ENCODE assay signal across 26 mouse cellular contexts in the genomic region with DNA sequence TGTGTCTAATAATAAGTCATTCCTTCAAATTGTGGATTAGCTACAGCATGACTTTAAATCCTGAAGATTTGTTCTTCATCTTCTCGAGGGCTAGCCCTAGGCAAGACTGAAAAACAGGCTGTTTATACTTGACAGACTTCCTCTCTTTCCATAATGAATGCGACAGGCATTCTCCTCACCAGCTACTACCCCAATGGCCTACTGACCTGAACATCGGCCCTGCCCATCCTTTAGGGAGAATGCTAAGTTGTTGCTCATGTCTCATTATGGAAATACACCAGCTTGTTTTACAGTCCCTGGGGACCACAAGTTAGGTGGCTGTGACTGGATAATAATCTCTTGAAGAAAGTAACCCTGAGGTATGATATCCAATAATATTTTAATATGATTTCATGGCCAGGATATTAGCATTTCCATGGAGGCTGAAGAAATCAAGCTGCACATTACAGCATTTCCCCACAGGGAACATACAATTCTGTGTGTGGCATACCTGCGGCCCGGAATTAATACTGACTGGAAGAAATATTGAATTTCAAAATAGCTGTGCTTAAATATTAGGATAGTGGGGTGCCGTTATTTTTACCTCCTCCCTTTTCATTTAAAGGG.
A peak's percentile ranks its signal among the peaks of the same experiment; 100 is the strongest.
DNase-seq lines count a peak whose midpoint lies in the region; ATAC-seq and TF ChIP-seq lines count a peak whose summit lies in the region.
"Had no signal": no experiment of that assay in that cellular context is flagged by ENCODE, and none has a peak within 500 bp of the region (broad histone marks: within the 10 kb centered on the region; RNA-seq: fewer than 3 reads in every experiment).

No protein-coding gene starts in this region.

- H3K4me2 ChIP-seq in hindbrain, postnatal 0 days (ENCODE audit: low read depth, low read length), result no peak overlapping the region
- H3K4me2 ChIP-seq in hindbrain, embryonic 13.5 days, result no peak overlapping the region
- no peak overlapping the region for H3K4me2 ChIP-seq in midbrain, embryonic 14.5 days (ENCODE audit: low read length)
- H3K4me2 ChIP-seq in midbrain, postnatal 0 days (ENCODE audit: low read depth, low read length, poor library complexity, severe bottlenecking), result no peak overlapping the region
- no peak overlapping the region for H3K4me2 ChIP-seq in midbrain, embryonic 16.5 days (ENCODE audit: low read length)
- H3K4me2 ChIP-seq: forebrain, embryonic 13.5 days; heart, embryonic 13.5 days had no signal

- no peak overlapping the region for H3K27ac ChIP-seq in hindbrain, postnatal 0 days
- H3K27ac ChIP-seq in hindbrain, embryonic 13.5 days, result no peak overlapping the region
- no peak overlapping the region for H3K27ac ChIP-seq in midbrain, embryonic 14.5 days (replicated peaks; ENCODE audit: low read depth, low read length)
- H3K27ac ChIP-seq in midbrain, postnatal 0 days (ENCODE audit: low read depth, low read length), result no peak overlapping the region
- H3K27ac ChIP-seq in midbrain, embryonic 16.5 days (ENCODE audit: low read length), result no peak overlapping the region
- H3K27ac ChIP-seq: forebrain, embryonic 10.5 days; forebrain, embryonic 13.5 days; heart, adult 2 months; heart, embryonic 10.5 days; heart, embryonic 13.5 days had no signal

- H3K4me3 ChIP-seq in hindbrain, postnatal 0 days (ENCODE audit: low read length), result no peak overlapping the region
- no peak overlapping the region for H3K4me3 ChIP-seq in hindbrain, embryonic 13.5 days
- H3K4me3 ChIP-seq in midbrain, embryonic 14.5 days (replicated peaks; ENCODE audit: low read depth, low read length), result no peak overlapping the region
- no peak overlapping the region for H3K4me3 ChIP-seq in midbrain, postnatal 0 days (ENCODE audit: low read depth, low read length)
- no peak overlapping the region for H3K4me3 ChIP-seq in midbrain, embryonic 16.5 days (ENCODE audit: low read depth, low read length)
- H3K4me3 ChIP-seq: forebrain, embryonic 10.5 days; forebrain, embryonic 13.5 days; heart, adult 2 months; heart, embryonic 10.5 days; heart, embryonic 13.5 days had no signal

- H3K36me3 ChIP-seq in hindbrain, postnatal 0 days (ENCODE audit: insufficient read depth, low read length), result no peaks in the 10 kb centered on the region
- H3K36me3 ChIP-seq in hindbrain, embryonic 13.5 days, result no peaks in the 10 kb centered on the region
- H3K36me3 ChIP-seq in midbrain, embryonic 14.5 days (ENCODE audit: control insufficient read depth, insufficient read depth, low read length), result no peaks in the 10 kb centered on the region
- H3K36me3 ChIP-seq in midbrain, postnatal 0 days (ENCODE audit: insufficient read depth, low read length), result no peaks in the 10 kb centered on the region
- H3K36me3 ChIP-seq in midbrain, embryonic 16.5 days (ENCODE audit: control insufficient read depth, insufficient read depth, low read length), result no peaks in the 10 kb centered on the region
- H3K36me3 ChIP-seq: forebrain, embryonic 10.5 days; heart, embryonic 10.5 days; heart, embryonic 13.5 days had no signal

- no peaks in the 10 kb centered on the region for H3K27me3 ChIP-seq in hindbrain, postnatal 0 days (ENCODE audit: insufficient read depth, low read length)
- H3K27me3 ChIP-seq in hindbrain, embryonic 13.5 days, result no peaks in the 10 kb centered on the region
- no peaks in the 10 kb centered on the region for H3K27me3 ChIP-seq in midbrain, embryonic 14.5 days (ENCODE audit: control insufficient read depth, insufficient read depth, low read length)
- H3K27me3 ChIP-seq in midbrain, postnatal 0 days (ENCODE audit: insufficient read depth, low read length), result no peaks in the 10 kb centered on the region
- H3K27me3 ChIP-seq in midbrain, embryonic 16.5 days (ENCODE audit: control insufficient read depth, insufficient read depth, low read depth, low read length), result no peaks in the 10 kb centered on the region
- H3K27me3 ChIP-seq: forebrain, embryonic 13.5 days; heart, embryonic 13.5 days had no signal

- H3K9ac ChIP-seq in hindbrain, postnatal 0 days (replicated peaks; ENCODE audit: low read length), result no peak overlapping the region
- H3K9ac ChIP-seq in hindbrain, embryonic 13.5 days, result no peak overlapping the region
- H3K9ac ChIP-seq in midbrain, embryonic 14.5 days (replicated peaks; ENCODE audit: low read length), result no peak overlapping the region
- H3K9ac ChIP-seq in midbrain, postnatal 0 days (replicated peaks; ENCODE audit: low read length, poor library complexity, severe bottlenecking), result no peak overlapping the region
- no peak overlapping the region for H3K9ac ChIP-seq in midbrain, embryonic 16.5 days (ENCODE audit: low read depth, low read length)
- H3K9ac ChIP-seq: forebrain, embryonic 13.5 days; heart, embryonic 13.5 days had no signal

- no peak for TF ChIP-seq CTCF in hindbrain, postnatal 0 days (IDR thresholded peaks at IDR 0.05; ENCODE audit: low read depth)
- no peak for TF ChIP-seq CTCF in midbrain, postnatal 0 days (IDR thresholded peaks at IDR 0.05)

- ATAC-seq in hindbrain, postnatal 0 days, result no peak
- no peak for ATAC-seq in hindbrain, embryonic 13.5 days (ENCODE audit: low FRiP score)
- ATAC-seq in midbrain, embryonic 14.5 days (ENCODE audit: low FRiP score, low TSS enrichment), result peak; percentile 44; the same call in 1 of the 2 replicates
- no peak for ATAC-seq in midbrain, postnatal 0 days (ENCODE audit: low FRiP score)
- peak; percentile 77 for ATAC-seq in midbrain, embryonic 16.5 days
- ATAC-seq: CD4-positive, CD25-positive, alpha-beta regulatory T cell, adult 4 months; forebrain, embryonic 13.5 days; forebrain, embryonic 16.5 days; hindbrain, embryonic 16.5 days; inflammation-experienced regulatory T-cells, adult 6 months had no signal

- no peaks in the 10 kb centered on the region for H3K9me3 ChIP-seq in hindbrain, postnatal 0 days (ENCODE audit: low read length)
- no peaks in the 10 kb centered on the region for H3K9me3 ChIP-seq in hindbrain, embryonic 13.5 days
- H3K9me3 ChIP-seq in midbrain, embryonic 14.5 days (ENCODE audit: control insufficient read depth, low read length), result no peaks in the 10 kb centered on the region
- no peaks in the 10 kb centered on the region for H3K9me3 ChIP-seq in midbrain, postnatal 0 days (ENCODE audit: low read length)
- no peaks in the 10 kb centered on the region for H3K9me3 ChIP-seq in midbrain, embryonic 16.5 days (replicated peaks; ENCODE audit: control insufficient read depth, low read length, poor library complexity, severe bottlenecking)
- H3K9me3 ChIP-seq: forebrain, embryonic 10.5 days; forebrain, embryonic 13.5 days; heart, embryonic 10.5 days; heart, embryonic 13.5 days had no signal

- H3K4me1 ChIP-seq in hindbrain, postnatal 0 days (ENCODE audit: insufficient read depth, low read length), result no peaks in the 10 kb centered on the region
- H3K4me1 ChIP-seq in hindbrain, embryonic 13.5 days (replicated peaks), result no peaks in the 10 kb centered on the region
- H3K4me1 ChIP-seq in midbrain, embryonic 14.5 days (ENCODE audit: control insufficient read depth, insufficient read depth, low read length), result no peaks in the 10 kb centered on the region
- H3K4me1 ChIP-seq in midbrain, postnatal 0 days (ENCODE audit: insufficient read depth, low read length), result no peaks in the 10 kb centered on the region
- H3K4me1 ChIP-seq in midbrain, embryonic 16.5 days (ENCODE audit: control insufficient read depth, insufficient read depth, low read length), result no peaks in the 10 kb centered on the region
- H3K4me1 ChIP-seq: forebrain, embryonic 10.5 days; forebrain, embryonic 13.5 days; heart, embryonic 10.5 days; heart, embryonic 13.5 days had no signal

- peak; percentile 2 for DNase-seq in hindbrain, postnatal 0 days (ENCODE audit: low spot score)
- DNase-seq in midbrain, embryonic 14.5 days, result peak; percentile 52
- DNase-seq in midbrain, postnatal 0 days (ENCODE audit: low spot score), result no peak
- DNase-seq in embryo, embryonic 9.5 days (ENCODE audit: extremely low spot score), result no peak
- DNase-seq: adrenal gland, adult 2 months; adrenal gland, postnatal 14 days; cerebellum, adult 11-12 months; cerebellum, adult 8-10 months; cerebellum, postnatal 10 days; cerebellum, postnatal 36 days; embryo, embryonic 11 days; gastrocnemius, postnatal 10 days; gastrocnemius, postnatal 36 days; heart, adult 2 months; heart, postnatal 14 days; heart, postnatal 4 days had no signal

- WGBS in hindbrain, postnatal 0 days, result 65% methylated on average over 6 of the region's 6 CpGs
- 66% methylated on average over 6 of the region's 6 CpGs for WGBS in hindbrain, embryonic 13.5 days
- WGBS in midbrain, embryonic 14.5 days, result 53% methylated on average over 6 of the region's 6 CpGs
- 51% methylated on average over 6 of the region's 6 CpGs for WGBS in midbrain, postnatal 0 days
- 54% methylated on average over 6 of the region's 6 CpGs for WGBS in midbrain, embryonic 16.5 days

Comparison
In these comparisons a context has a peak if more than half of its experiments do, and no peak if none do; other contexts are left out.
1. ATAC-seq: peak in midbrain, embryonic 14.5 days (single experiment) and midbrain, embryonic 16.5 days (single experiment); none in hindbrain, postnatal 0 days (single experiment), hindbrain, embryonic 13.5 days (single experiment) and midbrain, postnatal 0 days (single experiment).
2. DNase-seq: peak in hindbrain, postnatal 0 days (single experiment) and midbrain, embryonic 14.5 days (single experiment); none in midbrain, postnatal 0 days (single experiment) and embryo, embryonic 9.5 days (single experiment).